Comparison of ENCODE assay signal across 8 mouse cellular contexts in genomic region chr1:97660687-97661405, GRCm38 (mm10). TPM values are rescaled to one million over a fixed set of nuclear protein-coding genes. Genes with fewer than 3 reads are reported as not detected.
DNase-seq lines count a peak whose midpoint lies in the region; ATAC-seq lines count a peak whose summit lies in the region.

No protein-coding gene starts in this region.

- peak; percentile 65 to 71 for DNase-seq in B cell, adult 2 months
- peak; percentile 26 to 34 for DNase-seq in adrenal gland, postnatal 4 days (ENCODE audit: low spot score in 2 of 2)
- peak; percentile 79 for DNase-seq in embryonic facial prominence, embryonic 14.5 days (ENCODE audit: low spot score)
- DNase-seq in heart, adult 9 months (ENCODE audit: low spot score in 2 of 2), result peak; percentile 59 to 64
- peak; percentile 81 for DNase-seq in liver, embryonic 11.5 days (ENCODE audit: low spot score)
- peak; percentile 37 to 51 for DNase-seq in natural killer cell, adult 2 months (ENCODE audit: low spot score in 2 of 2)

- H3K27ac ChIP-seq in embryonic facial prominence, embryonic 14.5 days (replicated peaks; ENCODE audit: low read depth, low read length), result peak overlapping the region; percentile 89
- H3K27ac ChIP-seq in kidney, embryonic 14.5 days (ENCODE audit: low read depth, low read length), result peak overlapping the region; percentile 78
- H3K27ac ChIP-seq in liver, embryonic 11.5 days (ENCODE audit: low read depth, low read length), result peak overlapping the region; percentile 82
- peak overlapping the region; percentile 90 for H3K27ac ChIP-seq in stomach, embryonic 15.5 days

- no peaks in the 10 kb centered on the region for H3K36me3 ChIP-seq in embryonic facial prominence, embryonic 14.5 days (ENCODE audit: control insufficient read depth, insufficient read depth, low read length)
- H3K36me3 ChIP-seq in kidney, embryonic 14.5 days (ENCODE audit: control insufficient read depth, insufficient read depth, low read length), result no peaks in the 10 kb centered on the region
- H3K36me3 ChIP-seq in liver, embryonic 11.5 days (ENCODE audit: control insufficient read depth, insufficient read depth, low read length), result no peaks in the 10 kb centered on the region; the same call in 1 of the 2 replicates
- no peaks in the 10 kb centered on the region for H3K36me3 ChIP-seq in stomach, embryonic 15.5 days

- peak overlapping the region; percentile 92 for H3K4me2 ChIP-seq in embryonic facial prominence, embryonic 14.5 days (ENCODE audit: low read depth, low read length)
- H3K4me2 ChIP-seq in kidney, embryonic 14.5 days (replicated peaks; ENCODE audit: low read depth, low read length), result peak overlapping the region; percentile 61
- peak overlapping the region; percentile 84 for H3K4me2 ChIP-seq in liver, embryonic 11.5 days
- peak overlapping the region; percentile 83 for H3K4me2 ChIP-seq in stomach, embryonic 15.5 days

- 0% methylated on average over 17 of the region's 93 CpGs for WGBS in embryonic facial prominence, embryonic 14.5 days
- WGBS in kidney, embryonic 14.5 days, result under 1% methylated on average over 89 of the region's 93 CpGs
- WGBS in liver, embryonic 11.5 days, result under 1% methylated on average over 88 of the region's 93 CpGs
- under 1% methylated on average over 86 of the region's 93 CpGs for WGBS in stomach, embryonic 15.5 days

- peak; percentile 48 for ATAC-seq in embryonic facial prominence, embryonic 14.5 days (ENCODE audit: low read depth)
- ATAC-seq in kidney, embryonic 14.5 days (ENCODE audit: low FRiP score, low TSS enrichment), result peak; percentile 65
- ATAC-seq in liver, embryonic 11.5 days (replicated peaks; ENCODE audit: low FRiP score), result peak; percentile 91
- ATAC-seq in stomach, embryonic 15.5 days (ENCODE audit: insufficient read depth, low FRiP score, low read depth), result peak; percentile 85

- peak overlapping the region; percentile 88 for H3K4me3 ChIP-seq in embryonic facial prominence, embryonic 14.5 days (ENCODE audit: low read depth, low read length)
- peak overlapping the region; percentile 83 for H3K4me3 ChIP-seq in kidney, embryonic 14.5 days (ENCODE audit: low read length)
- H3K4me3 ChIP-seq in liver, embryonic 11.5 days (ENCODE audit: low read depth, low read length), result peak overlapping the region; percentile 92
- peak overlapping the region; percentile 65 for H3K4me3 ChIP-seq in stomach, embryonic 15.5 days (replicated peaks)

- peak overlapping the region; percentile 82 for H3K9ac ChIP-seq in embryonic facial prominence, embryonic 14.5 days (ENCODE audit: low read depth, low read length)
- H3K9ac ChIP-seq in kidney, embryonic 14.5 days (ENCODE audit: low read depth, low read length), result peak overlapping the region; percentile 64
- H3K9ac ChIP-seq in liver, embryonic 11.5 days (ENCODE audit: low read depth, low read length), result peak overlapping the region; percentile 95
- H3K9ac ChIP-seq in stomach, embryonic 15.5 days, result peak overlapping the region; percentile 82

- peaks cover 20% of the 10 kb centered on the region for H3K4me1 ChIP-seq in embryonic facial prominence, embryonic 14.5 days (ENCODE audit: control insufficient read depth, insufficient read depth, low read length)
- 0 out of 2 replicates have a peak, but pooled peaks cover 4% of the 10 kb centered on the region for H3K4me1 ChIP-seq in kidney, embryonic 14.5 days (ENCODE audit: control insufficient read depth, insufficient read depth, low read length)
- peaks cover 7% of the 10 kb centered on the region; the same call in 1 of the 2 replicates for H3K4me1 ChIP-seq in liver, embryonic 11.5 days (replicated peaks; ENCODE audit: control insufficient read depth, insufficient read depth, low read length)
- H3K4me1 ChIP-seq in stomach, embryonic 15.5 days, result no peaks in the 10 kb centered on the region

- no peaks in the 10 kb centered on the region for H3K27me3 ChIP-seq in embryonic facial prominence, embryonic 14.5 days (replicated peaks; ENCODE audit: control insufficient read depth, insufficient read depth, low read length)
- no peaks in the 10 kb centered on the region for H3K27me3 ChIP-seq in kidney, embryonic 14.5 days (ENCODE audit: control insufficient read depth, insufficient read depth, low read length)
- no peaks in the 10 kb centered on the region for H3K27me3 ChIP-seq in liver, embryonic 11.5 days (replicated peaks; ENCODE audit: control insufficient read depth, insufficient read depth, low read length)
- H3K27me3 ChIP-seq in stomach, embryonic 15.5 days (replicated peaks), result no peaks in the 10 kb centered on the region

- H3K9me3 ChIP-seq in embryonic facial prominence, embryonic 14.5 days (ENCODE audit: control insufficient read depth, low read length), result no peaks in the 10 kb centered on the region
- H3K9me3 ChIP-seq in kidney, embryonic 14.5 days (ENCODE audit: control insufficient read depth, low read length), result no peaks in the 10 kb centered on the region
- H3K9me3 ChIP-seq in liver, embryonic 11.5 days (ENCODE audit: control insufficient read depth, low read length), result no peaks in the 10 kb centered on the region
- no peaks in the 10 kb centered on the region for H3K9me3 ChIP-seq in stomach, embryonic 15.5 days

RNA-seq across cellular contexts. Expression of gene D1Ertd622e, which starts 1.0 kb away (rescaled TPM):
- 10 to 100 TPM; 18.6 to 22.4 TPM for total RNA-seq in adrenal gland, postnatal 4 days (2021)
- 19.2 and 23.4 TPM in 2 replicates for polyA plus RNA-seq in embryonic facial prominence, embryonic 14.5 days (2014; fragmentation: Nextera tagmentation; extraction: Ambion mirVana)
- polyA plus RNA-seq in kidney, embryonic 14.5 days (2014; fragmentation: Nextera tagmentation; extraction: Ambion mirVana), result 15.4 and 22.5 TPM in 2 replicates
- polyA plus RNA-seq in liver, embryonic 11.5 days (2014; fragmentation: Nextera tagmentation; extraction: Ambion mirVana), result 37.8 and 43.3 TPM in 2 replicates
- polyA plus RNA-seq in stomach, embryonic 15.5 days (2015; fragmentation: Nextera tagmentation; extraction: Ambion mirVana), result 20.0 and 21.3 TPM in 2 replicates

Comparison
In these comparisons a context has a peak if more than half of its experiments do, and no peak if none do; other contexts are left out.
1. Peak in every context shown above with its lines: DNase-seq, ATAC-seq, H3K4me3 ChIP-seq and H3K27ac ChIP-seq.
2. DNase-seq: peak in every context shown above with its lines; median percentile 81 in liver, embryonic 11.5 days; 79 in embryonic facial prominence, embryonic 14.5 days; 68 in B cell, adult 2 months; 62 in heart, adult 9 months; 44 in natural killer cell, adult 2 months; 30 in adrenal gland, postnatal 4 days.